Mouse (Mus musculus) heart, adult 2 months (tissue): ENCODE measurements at regions not wholly inside any gene's neighbourhood (a gene's known extent, or its start where the extent isn't known, plus 50 kb on each side); places are given as distances from the start of the nearest gene placed in this dataset.

Experiments used
- CTCF ChIP-seq: fragments of 200-600 bp; IDR thresholded peaks from 2 replicates; pipeline ENCODE4 v1.8.1; 2022; ENCODE audit warnings: antibody characterized with exemption, mild to moderate bottlenecking, moderate library complexity
- EP300 ChIP-seq: fragments of 200-500 bp; IDR thresholded peaks from 2 replicates; pipeline ENCODE4 v1.6.1; 2011; ENCODE audit warnings: low read depth, low read length, control low read depth; ENCODE audit not compliant: insufficient read depth
- POLR2A ChIP-seq: fragments of 200-500 bp; IDR thresholded peaks from 2 replicates; pipeline ENCODE4 v1.6.1; 2011; ENCODE audit warnings: mild to moderate bottlenecking, low read depth, low read length, control low read depth; ENCODE audit not compliant: insufficient read depth

GRCm38 (mm10) chr4:142496605-142497004 lies 257.4 kb upstream of the Kazn start:
- TF ChIP-seq CTCF = no peak
- TF ChIP-seq POLR2A = no peak
- TF ChIP-seq EP300 = no peak
